Mouse (Mus musculus): ENCODE data around the gene Fsip1. TPM values are rescaled to one million over a fixed set of nuclear protein-coding genes. Genes with fewer than 3 reads are reported as not detected.
"Not testable (repeated sequence)": the region's sequence is repeated elsewhere in the genome, so short reads cannot be mapped to it uniquely, and the experiment has no call there.

The Fsip1 gene
- polyA plus RNA-seq, 1 experiment from 2014 or later, result 3.5 TPM

- 11% methylated on average over 6 of the region's 6 CpGs for WGBS
- H3K36me3 ChIP-seq (ENCODE audit: control insufficient read depth, insufficient read depth, low read length), result no peaks in the 10 kb centered on the region
- ATAC-seq (ENCODE audit: low FRiP score) (peak; percentile 76), DNase-seq (ENCODE audit: low spot score) (peak; percentile 46)
- no peaks in the 10 kb centered on the region for H3K27me3 ChIP-seq (ENCODE audit: control insufficient read depth, insufficient read depth, low read length)
- H3K27ac ChIP-seq (ENCODE audit: low read depth, low read length), result peak overlapping the region; percentile 43; the same call in 1 of the 2 replicates
- H3K9ac ChIP-seq (ENCODE audit: low read depth, low read length), result no peak overlapping the region
- H3K4me1 ChIP-seq (replicated peaks; ENCODE audit: control insufficient read depth, insufficient read depth, low read length), result no peaks in the 10 kb centered on the region
- no peaks in the 10 kb centered on the region for H3K9me3 ChIP-seq (ENCODE audit: control insufficient read depth, low read length)
- no peak overlapping the region for H3K4me3 ChIP-seq (ENCODE audit: low read depth, low read length)
- no peak overlapping the region for H3K4me2 ChIP-seq (replicated peaks; ENCODE audit: low read depth, low read length)
Observed at GRCm38 (mm10) chr2:118160547-118160946, 96.2 kb downstream of the Fsip1 start.

GRCm38 (mm10) chr2:118159126-118159525, 97.6 kb downstream of the Fsip1 start:
- ATAC-seq (ENCODE audit: low FRiP score), result no peak
- Histone ChIP-seq H3K4me2 (replicated peaks; ENCODE audit: low read depth, low read length) (no peak overlapping the region), H3K27me3 (ENCODE audit: control insufficient read depth, insufficient read depth, low read length) (no peaks in the 10 kb centered on the region), H3K9ac (ENCODE audit: low read depth, low read length) (no peak overlapping the region), H3K4me3 (ENCODE audit: low read depth, low read length) (no peak overlapping the region), H3K36me3 (ENCODE audit: control insufficient read depth, insufficient read depth, low read length) (no peaks in the 10 kb centered on the region), H3K9me3 (ENCODE audit: control insufficient read depth, low read length) (no peaks in the 10 kb centered on the region), H3K4me1 (replicated peaks; ENCODE audit: control insufficient read depth, insufficient read depth, low read length) (no peaks in the 10 kb centered on the region), H3K27ac (ENCODE audit: low read depth, low read length) (no peak overlapping the region)
- DNase-seq (ENCODE audit: low spot score), result peak; percentile 23
- WGBS, result 65% methylated on average over 6 of the region's 6 CpGs

- H3K27ac ChIP-seq (ENCODE audit: low read depth, low read length), result no peak overlapping the region
Observed at GRCm38 (mm10) chr2:118158095-118158494, 98.7 kb downstream of the Fsip1 start.

GRCm38 (mm10) chr2:118149855-118150563, 106.8 kb downstream of the Fsip1 start:
- Histone ChIP-seq H3K4me2 (replicated peaks; ENCODE audit: low read depth, low read length) (no peak overlapping the region), H3K9me3 (ENCODE audit: control insufficient read depth, low read length) (no peaks in the 10 kb centered on the region), H3K4me3 (ENCODE audit: low read depth, low read length) (no peak overlapping the region), H3K4me1 (replicated peaks; ENCODE audit: control insufficient read depth, insufficient read depth, low read length) (no peaks in the 10 kb centered on the region), H3K9ac (ENCODE audit: low read depth, low read length) (no peak overlapping the region), H3K27ac (ENCODE audit: low read depth, low read length) (no peak overlapping the region), H3K27me3 (ENCODE audit: control insufficient read depth, insufficient read depth, low read length) (no peaks in the 10 kb centered on the region), H3K36me3 (ENCODE audit: control insufficient read depth, insufficient read depth, low read length) (no peaks in the 10 kb centered on the region)
- DNase-seq (ENCODE audit: low spot score) (no peak), ATAC-seq (ENCODE audit: low FRiP score) (no peak)
- WGBS, result 76% methylated on average over 12 of the region's 12 CpGs

More at GRCm38 (mm10) chr2:118158095-118158494, 98.7 kb downstream of the Fsip1 start:
- Histone ChIP-seq H3K4me2 (replicated peaks; ENCODE audit: low read depth, low read length) (no peak overlapping the region), H3K4me1 (replicated peaks; ENCODE audit: control insufficient read depth, insufficient read depth, low read length) (no peaks in the 10 kb centered on the region), H3K27me3 (ENCODE audit: control insufficient read depth, insufficient read depth, low read length) (no peaks in the 10 kb centered on the region), H3K9ac (ENCODE audit: low read depth, low read length) (no peak overlapping the region), H3K4me3 (ENCODE audit: low read depth, low read length) (no peak overlapping the region), H3K36me3 (ENCODE audit: control insufficient read depth, insufficient read depth, low read length) (no peaks in the 10 kb centered on the region), H3K9me3 (ENCODE audit: control insufficient read depth, low read length) (no peaks in the 10 kb centered on the region)
- ATAC-seq (ENCODE audit: low FRiP score) (no peak), DNase-seq (ENCODE audit: low spot score) (no peak)
- WGBS, result 88% methylated on average over 3 of the region's 3 CpGs

- no peaks in the 10 kb centered on the region for H3K27me3 ChIP-seq (ENCODE audit: control insufficient read depth, insufficient read depth, low read length)
- H3K36me3 ChIP-seq (ENCODE audit: control insufficient read depth, insufficient read depth, low read length), result no peaks in the 10 kb centered on the region
- no peak overlapping the region for H3K9ac ChIP-seq (ENCODE audit: low read depth, low read length)
- no peaks in the 10 kb centered on the region for H3K4me1 ChIP-seq (replicated peaks; ENCODE audit: control insufficient read depth, insufficient read depth, low read length)
- no peak for DNase-seq (ENCODE audit: low spot score)
- H3K27ac ChIP-seq (ENCODE audit: low read depth, low read length), result no peak overlapping the region
- WGBS, result 56% methylated on average over 4 of the region's 4 CpGs
- ATAC-seq (ENCODE audit: low FRiP score), result no peak
- H3K4me2 ChIP-seq (replicated peaks; ENCODE audit: low read depth, low read length), result no peak overlapping the region
- H3K9me3 ChIP-seq (ENCODE audit: control insufficient read depth, low read length), result no peaks in the 10 kb centered on the region
- H3K4me3 ChIP-seq (ENCODE audit: low read depth, low read length), result no peak overlapping the region
Observed at GRCm38 (mm10) chr2:118148321-118149142, 108.2 kb downstream of the Fsip1 start.

GRCm38 (mm10) chr2:118147749-118148148, 109.0 kb downstream of the Fsip1 start:
- H3K27ac ChIP-seq (ENCODE audit: low read depth, low read length); H3K9me3 ChIP-seq (ENCODE audit: control insufficient read depth, low read length); H3K27me3 ChIP-seq (ENCODE audit: control insufficient read depth, insufficient read depth, low read length); H3K36me3 ChIP-seq (ENCODE audit: control insufficient read depth, insufficient read depth, low read length); H3K9ac ChIP-seq (ENCODE audit: low read depth, low read length); DNase-seq (ENCODE audit: low spot score); H3K4me3 ChIP-seq (ENCODE audit: low read depth, low read length); ATAC-seq (ENCODE audit: low FRiP score); H3K4me1 ChIP-seq (replicated peaks; ENCODE audit: control insufficient read depth, insufficient read depth, low read length); H3K4me2 ChIP-seq (replicated peaks; ENCODE audit: low read depth, low read length): not testable (repeated sequence)
- WGBS, result 52% methylated on average over 3 of the region's 3 CpGs

- H3K27ac ChIP-seq (ENCODE audit: low read depth, low read length), result no peak overlapping the region
- no peaks in the 10 kb centered on the region for H3K27me3 ChIP-seq (ENCODE audit: control insufficient read depth, insufficient read depth, low read length)
- ATAC-seq (ENCODE audit: low FRiP score) (no peak), DNase-seq (ENCODE audit: low spot score) (no peak)
- H3K9me3 ChIP-seq (ENCODE audit: control insufficient read depth, low read length), result no peaks in the 10 kb centered on the region
- 95% methylated on average over 10 of the region's 10 CpGs for WGBS
- no peaks in the 10 kb centered on the region for H3K4me1 ChIP-seq (replicated peaks; ENCODE audit: control insufficient read depth, insufficient read depth, low read length)
- H3K4me2 ChIP-seq (replicated peaks; ENCODE audit: low read depth, low read length), result no peak overlapping the region
- H3K36me3 ChIP-seq (ENCODE audit: control insufficient read depth, insufficient read depth, low read length), result no peaks in the 10 kb centered on the region
- H3K9ac ChIP-seq (ENCODE audit: low read depth, low read length), result no peak overlapping the region
- H3K4me3 ChIP-seq (ENCODE audit: low read depth, low read length), result no peak overlapping the region
Observed at GRCm38 (mm10) chr2:118141651-118142050, 115.1 kb downstream of the Fsip1 start.

GRCm38 (mm10) chr2:118139261-118139660, 117.5 kb downstream of the Fsip1 start:
- Histone ChIP-seq H3K4me2 (replicated peaks; ENCODE audit: low read depth, low read length) (no peak overlapping the region), H3K27me3 (ENCODE audit: control insufficient read depth, insufficient read depth, low read length) (no peaks in the 10 kb centered on the region), H3K4me1 (replicated peaks; ENCODE audit: control insufficient read depth, insufficient read depth, low read length) (no peaks in the 10 kb centered on the region), H3K36me3 (ENCODE audit: control insufficient read depth, insufficient read depth, low read length) (no peaks in the 10 kb centered on the region), H3K9ac (ENCODE audit: low read depth, low read length) (no peak overlapping the region), H3K9me3 (ENCODE audit: control insufficient read depth, low read length) (no peaks in the 10 kb centered on the region), H3K27ac (ENCODE audit: low read depth, low read length) (no peak overlapping the region), H3K4me3 (ENCODE audit: low read depth, low read length) (no peak overlapping the region)
- WGBS, result 93% methylated on average over 6 of the region's 6 CpGs
- ATAC-seq (ENCODE audit: low FRiP score) (no peak), DNase-seq (ENCODE audit: low spot score) (no peak)
